Mouse (Mus musculus) liver, embryonic 14.5 days (tissue): ENCODE data around the gene Mprip.

Experiments used
- CTCF ChIP-seq: IDR thresholded peaks from 2 replicates; pipeline ENCODE4 v1.5.1; 2016; ENCODE audit warnings: antibody characterized with exemption, low read depth, control low read depth
- EP300 ChIP-seq: IDR thresholded peaks from 2 replicates; pipeline ENCODE4 v1.6.1; 2016; ENCODE audit warnings: antibody characterized with exemption, low read depth

DNA sequence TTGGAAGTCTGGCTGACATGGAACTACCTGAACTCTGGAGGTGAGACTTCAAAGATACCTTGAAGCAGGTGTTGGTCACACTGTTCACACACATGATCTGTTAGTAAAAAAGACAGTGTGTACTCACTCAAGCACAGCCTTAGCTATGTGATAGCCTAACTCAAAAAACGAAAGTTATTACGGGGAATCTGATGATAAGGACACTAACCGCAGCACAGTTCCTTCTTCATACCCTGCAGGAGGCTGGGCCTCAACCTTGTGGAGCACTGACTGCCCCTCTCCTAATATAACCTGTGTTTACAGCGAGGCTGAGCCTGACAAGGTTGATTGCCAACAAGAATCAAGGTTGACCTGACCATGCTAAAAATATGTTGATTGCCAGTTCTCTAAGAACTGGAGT is 113.4 kb downstream of the Mprip start:
- TF ChIP-seq CTCF (no peak), EP300 (no peak)
